Mouse (Mus musculus) adrenal gland, adult 18-20 months (tissue): ENCODE data around the gene St6galnac1. TPM values are rescaled to one million over a fixed set of nuclear protein-coding genes. Genes with fewer than 3 reads are reported as not detected.
"Not testable (repeated sequence)": the region's sequence is repeated elsewhere in the genome, so short reads cannot be mapped to it uniquely, and the experiment has no call there.

Experiments
- DNase-seq, 2 experiments: peaks; one replicate each; pipeline ENCODE4 v3.0.0; 2021 to 2022; ENCODE audit warnings: low spot score in 2 of 2
- total RNA-seq, 2 experiments: library from RNA; stranded (reverse); gene quantifications; 1 replicate in 1 of 2; 2 replicates in 1 of 2; pipeline ENCODE4 v1.2.3; 2021

The St6galnac1 gene
- total RNA-seq, 2 experiments from 2014 or later: 0.32 TPM; not detected in 1

GRCm38 (mm10) chr11:116807938-116808606 lies 32.8 kb upstream of the St6galnac1 start:
- peak; percentile 84 to 86 for DNase-seq

- DNase-seq: no peak
These were observed 32.2 kb upstream of the St6galnac1 start for GRCm38 (mm10) chr11:116807526-116807925.

- DNase-seq: no peak
These were observed 31.8 kb upstream of the St6galnac1 start for GRCm38 (mm10) chr11:116807116-116807515.

GRCm38 (mm10) chr11:116806136-116807071 lies 31.1 kb upstream of the St6galnac1 start:
- DNase-seq: no peak

GRCm38 (mm10) chr11:116802709-116803108 lies 27.4 kb upstream of the St6galnac1 start:
- DNase-seq: no peak

- DNase-seq: no peak
These were observed 25.8 kb upstream of the St6galnac1 start for GRCm38 (mm10) chr11:116801106-116801505.

- DNase-seq: no peak
These were observed 24.1 kb upstream of the St6galnac1 start for GRCm38 (mm10) chr11:116799364-116799763.

- no peak for DNase-seq
These were observed 8.9 kb upstream of the St6galnac1 start for GRCm38 (mm10) chr11:116784221-116784620.

GRCm38 (mm10) chr11:116782737-116783145 lies 7.4 kb upstream of the St6galnac1 start:
- DNase-seq: no peak

- DNase-seq: no peak
These were observed 2.1 kb downstream of the St6galnac1 start for GRCm38 (mm10) chr11:116773205-116773604.

- no peak for DNase-seq
These were observed 5.4 kb downstream of the St6galnac1 start for GRCm38 (mm10) chr11:116769873-116770272.

- no peak for DNase-seq
These were observed 10.4 kb downstream of the St6galnac1 start for GRCm38 (mm10) chr11:116764946-116765345.

- DNase-seq: no peak
These were observed 11.0 kb downstream of the St6galnac1 start for GRCm38 (mm10) chr11:116764346-116764745.

- no peak for DNase-seq
These were observed 20.1 kb downstream of the St6galnac1 start for GRCm38 (mm10) chr11:116755191-116755590.

- peak; percentile 32 to 55 for DNase-seq
These were observed 21.4 kb downstream of the St6galnac1 start for GRCm38 (mm10) chr11:116753674-116754470.

- no peak for DNase-seq
These were observed 25.6 kb downstream of the St6galnac1 start for GRCm38 (mm10) chr11:116749733-116750132.

GRCm38 (mm10) chr11:116748692-116749091 lies 26.6 kb downstream of the St6galnac1 start:
- DNase-seq: not testable (repeated sequence)

- not testable (repeated sequence) for DNase-seq
These were observed 28.5 kb downstream of the St6galnac1 start for GRCm38 (mm10) chr11:116746822-116747221.

- DNase-seq: not testable (repeated sequence)
These were observed 29.9 kb downstream of the St6galnac1 start for GRCm38 (mm10) chr11:116745457-116745856.

- no peak for DNase-seq
These were observed 36.9 kb downstream of the St6galnac1 start for GRCm38 (mm10) chr11:116738411-116738810.

GRCm38 (mm10) chr11:116732536-116732935 lies 42.8 kb downstream of the St6galnac1 start:
- no peak for DNase-seq
